Mouse (Mus musculus) spleen, postnatal 0 days (tissue): ENCODE data around the gene Olfr55. TPM values are rescaled to one million over a fixed set of nuclear protein-coding genes. Genes with fewer than 3 reads are reported as not detected.

Source experiments
- polyA plus RNA-seq: library from polyadenylated mRNA; unstranded; fragments of >200 nt; fragmentation: Nextera tagmentation; extraction: Ambion mirVana; gene quantifications from 2 replicates; pipeline ENCODE4 v1.2.1, GENCODE M21; 2015

The Olfr55 gene
- polyA plus RNA-seq = not detected in 2 replicates

DNA sequence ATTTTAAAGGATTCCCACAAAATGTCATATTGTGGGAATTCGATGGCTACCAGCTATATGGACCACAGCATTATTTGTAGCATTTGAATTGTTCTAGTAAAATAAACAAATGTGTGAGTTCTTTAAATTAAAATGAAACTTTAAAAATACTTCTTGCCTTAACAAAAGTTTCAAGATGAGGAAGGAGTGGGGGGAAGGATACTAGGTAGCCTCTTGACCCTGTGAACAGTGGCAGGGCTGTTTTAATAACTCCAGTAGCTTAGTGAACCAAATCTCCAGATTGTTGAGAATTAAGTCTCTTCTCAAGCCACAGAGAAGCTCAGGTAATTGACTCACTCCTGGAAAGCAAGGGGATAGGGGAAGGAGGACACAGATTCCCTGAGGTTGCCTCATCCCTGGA lies at the start of gene Olfr55:
Gene Olfr55 (plus strand): TSS at position 301 of the 400 bp plus-strand sequence.

GRCm38 (mm10) chr17:33139261-33139820 lies 28.9 kb upstream of the Olfr55 start, which contains the start of gene Morc2b:
TSS of gene Morc2b (minus strand) at chr17:33139683.

GRCm38 (mm10) chr17:33191002-33191401 lies 22.8 kb downstream of the Olfr55 start, which contains the start of gene Olfr239:
TSS of gene Olfr239 (plus strand) at chr17:33191302.

GRCm38 (mm10) chr17:33221590-33221989 lies 53.3 kb downstream of the Olfr55 start, which contains the start of gene Olfr1564:
TSS of gene Olfr1564 (minus strand) at chr17:33221690.

Other genes with a start within 250 kb of the Olfr55 start
- 14.5 and 17.3 TPM in 2 replicates for gene Cyp4f13, start 221.0 kb upstream of the Olfr55 start, polyA plus RNA-seq
- gene Zfp472, start 202.6 kb upstream of the Olfr55 start, polyA plus RNA-seq = 7.3 and 7.4 TPM in 2 replicates
- 3.7 and 4.4 TPM in 2 replicates for gene Zfp952, start 175.3 kb upstream of the Olfr55 start, polyA plus RNA-seq
- 3.4 and 4.2 TPM in 2 replicates for gene Zfp763, start 135.0 kb upstream of the Olfr55 start, polyA plus RNA-seq
- gene 4921501E09Rik, start 100.4 kb upstream of the Olfr55 start, polyA plus RNA-seq = not detected in 2 replicates
- gene Zfp563, start 79.1 kb upstream of the Olfr55 start, polyA plus RNA-seq = 2.9 and 3.4 TPM in 2 replicates
- gene Morc2b, start 28.8 kb upstream of the Olfr55 start, polyA plus RNA-seq = not detected in 2 replicates
- not detected in 2 replicates for gene Olfr239, start 22.9 kb downstream of the Olfr55 start, polyA plus RNA-seq
- not detected in 2 replicates for gene Olfr1564, start 53.2 kb downstream of the Olfr55 start, polyA plus RNA-seq
- 4.7 and 6.2 TPM in 2 replicates for gene Zfp955a, start 86.7 kb downstream of the Olfr55 start, polyA plus RNA-seq
- gene Olfr63, start 96.2 kb downstream of the Olfr55 start, polyA plus RNA-seq = 0.04 TPM in 1 of 2 replicates, not detected in the other
- gene Zfp955b, start 121.1 kb downstream of the Olfr55 start, polyA plus RNA-seq = 3.2 and 4.1 TPM in 2 replicates
- gene Zfp81, start 190.4 kb downstream of the Olfr55 start, polyA plus RNA-seq = 2.9 and 4.1 TPM in 2 replicates
- gene Zfp101, start 226.2 kb downstream of the Olfr55 start, polyA plus RNA-seq = 9.9 and 12.1 TPM in 2 replicates